ENCODE assay signal across 8 mouse cellular contexts in genomic region chr17:55959946-55960740, GRCm38 (mm10). TPM values are rescaled to one million over a fixed set of nuclear protein-coding genes. Genes with fewer than 3 reads are reported as not detected.
DNase-seq lines count a peak whose midpoint lies in the region; ATAC-seq and TF ChIP-seq lines count a peak whose summit lies in the region.

No protein-coding gene starts in this region.

- no peaks in the 10 kb centered on the region for H3K9me3 ChIP-seq in lung, embryonic 16.5 days (ENCODE audit: control insufficient read depth, low read length)
- no peaks in the 10 kb centered on the region for H3K9me3 ChIP-seq in embryonic facial prominence, embryonic 15.5 days (replicated peaks)
- H3K9me3 ChIP-seq in hindbrain, postnatal 0 days (ENCODE audit: low read length) = no peaks in the 10 kb centered on the region
- no peaks in the 10 kb centered on the region for H3K9me3 ChIP-seq in neural tube, embryonic 12.5 days

- H3K27ac ChIP-seq in lung, embryonic 16.5 days (ENCODE audit: low read length) = peak overlapping the region; percentile 99; the same call in 1 of the 2 replicates
- peak overlapping the region; percentile 99 for H3K27ac ChIP-seq in embryonic facial prominence, embryonic 15.5 days (replicated peaks)
- peak overlapping the region; percentile 93; the same call in 1 of the 2 replicates for H3K27ac ChIP-seq in hindbrain, postnatal 0 days
- H3K27ac ChIP-seq in neural tube, embryonic 12.5 days = no peak overlapping the region

- peak overlapping the region; percentile 64 for H3K4me2 ChIP-seq in lung, embryonic 16.5 days (ENCODE audit: low read depth, low read length)
- peak overlapping the region; percentile 63 for H3K4me2 ChIP-seq in embryonic facial prominence, embryonic 15.5 days (replicated peaks)
- peak overlapping the region; percentile 63 for H3K4me2 ChIP-seq in hindbrain, postnatal 0 days (ENCODE audit: low read depth, low read length)
- H3K4me2 ChIP-seq in neural tube, embryonic 12.5 days (replicated peaks) = peak overlapping the region; percentile 73

- 67% methylated on average over 10 of the region's 10 CpGs for WGBS in lung, embryonic 16.5 days
- 72% methylated on average over 10 of the region's 10 CpGs for WGBS in embryonic facial prominence, embryonic 15.5 days
- WGBS in hindbrain, postnatal 0 days = 71% methylated on average over 10 of the region's 10 CpGs
- 81% methylated on average over 10 of the region's 10 CpGs for WGBS in neural tube, embryonic 12.5 days

- H3K9ac ChIP-seq in lung, embryonic 16.5 days (ENCODE audit: low read length) = peak overlapping the region; percentile 76
- H3K9ac ChIP-seq in embryonic facial prominence, embryonic 15.5 days = 0 out of 2 replicates have a peak overlapping the region, but pooled peaks have one; percentile 37
- peak overlapping the region; percentile 40; the same call in 1 of the 2 replicates for H3K9ac ChIP-seq in hindbrain, postnatal 0 days (replicated peaks; ENCODE audit: low read length)
- no peak overlapping the region for H3K9ac ChIP-seq in neural tube, embryonic 12.5 days

- H3K27me3 ChIP-seq in lung, embryonic 16.5 days (ENCODE audit: control insufficient read depth, insufficient read depth, low read depth, low read length) = peaks cover 4% of the 10 kb centered on the region; the same call in 1 of the 2 replicates
- peaks cover 2% of the 10 kb centered on the region for H3K27me3 ChIP-seq in embryonic facial prominence, embryonic 15.5 days
- H3K27me3 ChIP-seq in hindbrain, postnatal 0 days (ENCODE audit: insufficient read depth, low read length) = no peaks in the 10 kb centered on the region
- peaks cover 2% of the 10 kb centered on the region; the same call in 1 of the 2 replicates for H3K27me3 ChIP-seq in neural tube, embryonic 12.5 days (replicated peaks)

- peaks cover 15% of the 10 kb centered on the region for H3K4me1 ChIP-seq in lung, embryonic 16.5 days (replicated peaks; ENCODE audit: control insufficient read depth, insufficient read depth, low read length)
- H3K4me1 ChIP-seq in embryonic facial prominence, embryonic 15.5 days = peaks cover 39% of the 10 kb centered on the region
- peaks cover 9% of the 10 kb centered on the region; the same call in 1 of the 2 replicates for H3K4me1 ChIP-seq in hindbrain, postnatal 0 days (ENCODE audit: insufficient read depth, low read length)
- H3K4me1 ChIP-seq in neural tube, embryonic 12.5 days = peaks cover 31% of the 10 kb centered on the region

- no peak for ATAC-seq in lung, embryonic 16.5 days (ENCODE audit: low read depth)
- no peak for ATAC-seq in embryonic facial prominence, embryonic 15.5 days (ENCODE audit: insufficient number of reproducible peaks, low FRiP score, low TSS enrichment, low read depth)
- ATAC-seq in hindbrain, postnatal 0 days = no peak
- 0 out of 2 replicates have a peak, but pooled peaks have one; percentile 5 for ATAC-seq in neural tube, embryonic 12.5 days (ENCODE audit: low FRiP score, low read depth)

- H3K4me3 ChIP-seq in lung, embryonic 16.5 days (ENCODE audit: low read length) = peak overlapping the region; percentile 69
- H3K4me3 ChIP-seq in embryonic facial prominence, embryonic 15.5 days (replicated peaks) = peak overlapping the region; percentile 66
- peak overlapping the region; percentile 47 for H3K4me3 ChIP-seq in hindbrain, postnatal 0 days (ENCODE audit: low read length)
- H3K4me3 ChIP-seq in neural tube, embryonic 12.5 days = peak overlapping the region; percentile 52

- TF ChIP-seq CTCF in hindbrain, postnatal 0 days (IDR thresholded peaks at IDR 0.05; ENCODE audit: low read depth) = no peak

- peaks cover 12% of the 10 kb centered on the region for H3K36me3 ChIP-seq in lung, embryonic 16.5 days (ENCODE audit: control insufficient read depth, insufficient read depth, low read length)
- H3K36me3 ChIP-seq in embryonic facial prominence, embryonic 15.5 days = peaks cover 31% of the 10 kb centered on the region
- peaks cover 9% of the 10 kb centered on the region; the same call in 1 of the 2 replicates for H3K36me3 ChIP-seq in hindbrain, postnatal 0 days (ENCODE audit: insufficient read depth, low read length)
- peaks cover 38% of the 10 kb centered on the region for H3K36me3 ChIP-seq in neural tube, embryonic 12.5 days

- DNase-seq in lung, postnatal 25 days (ENCODE audit: low spot score) = no peak
- DNase-seq in hindbrain, postnatal 0 days (ENCODE audit: low spot score) = no peak
- no peak for DNase-seq in thymus, postnatal 4 days
- DNase-seq in T-cell, adult 2 months (ENCODE audit: low spot score) = no peak
- no peak for DNase-seq in adrenal gland, adult 8-10 months

RNA-seq across cellular contexts. Expression of gene Yju2, which starts 1.2 kb away (rescaled TPM):
- 25.5 and 27.3 TPM in 2 replicates for polyA plus RNA-seq in lung, embryonic 16.5 days (2015; fragmentation: Nextera tagmentation; extraction: Ambion mirVana)
- 22.8 and 26.0 TPM in 2 replicates for polyA plus RNA-seq in embryonic facial prominence, embryonic 15.5 days (2015; fragmentation: Nextera tagmentation; extraction: Ambion mirVana)
- 6.8 and 18.3 TPM in 2 replicates for total RNA-seq in hindbrain, postnatal 0 days (2014; rRNA removed)
- 16.7 and 19.4 TPM in 2 replicates for polyA plus RNA-seq in hindbrain, postnatal 0 days (2015; fragmentation: Nextera tagmentation; extraction: Ambion mirVana)
- 24.2 and 27.1 TPM in 2 replicates for polyA plus RNA-seq in neural tube, embryonic 12.5 days (2016; fragmentation: Nextera tagmentation; extraction: Ambion mirVana)
- total RNA-seq in adrenal gland, adult 8-10 months (2022) = 10 to 100 TPM; 18.6 to 21.4 (median 20.3) TPM

RNA-seq across cellular contexts. Expression of gene Ebi3, which starts 7.7 kb away (rescaled TPM):
- 2.0 and 2.8 TPM in 2 replicates for polyA plus RNA-seq in lung, embryonic 16.5 days (2015; fragmentation: Nextera tagmentation; extraction: Ambion mirVana)
- 3.3 and 3.7 TPM in 2 replicates for polyA plus RNA-seq in embryonic facial prominence, embryonic 15.5 days (2015; fragmentation: Nextera tagmentation; extraction: Ambion mirVana)
- 0.61 and 3.8 TPM in 2 replicates for total RNA-seq in hindbrain, postnatal 0 days (2014; rRNA removed)
- polyA plus RNA-seq in hindbrain, postnatal 0 days (2015; fragmentation: Nextera tagmentation; extraction: Ambion mirVana) = 5.2 and 7.3 TPM in 2 replicates
- polyA plus RNA-seq in neural tube, embryonic 12.5 days (2016; fragmentation: Nextera tagmentation; extraction: Ambion mirVana) = 2.3 and 2.8 TPM in 2 replicates
- total RNA-seq in adrenal gland, adult 8-10 months (2022) = 1 to 10 TPM in 3 of 4 experiments, under 1 TPM in 1; 0.49 to 2.0 (median 1.5) TPM

RNA-seq across cellular contexts. Expression of gene Shd, which starts 10.1 kb away (rescaled TPM):
- 6.8 and 7.3 TPM in 2 replicates for polyA plus RNA-seq in lung, embryonic 16.5 days (2015; fragmentation: Nextera tagmentation; extraction: Ambion mirVana)
- 20.4 and 22.2 TPM in 2 replicates for polyA plus RNA-seq in embryonic facial prominence, embryonic 15.5 days (2015; fragmentation: Nextera tagmentation; extraction: Ambion mirVana)
- 233 and 250 TPM in 2 replicates for total RNA-seq in hindbrain, postnatal 0 days (2014; rRNA removed)
- 150 and 152 TPM in 2 replicates for polyA plus RNA-seq in hindbrain, postnatal 0 days (2015; fragmentation: Nextera tagmentation; extraction: Ambion mirVana)
- 136 and 143 TPM in 2 replicates for polyA plus RNA-seq in neural tube, embryonic 12.5 days (2016; fragmentation: Nextera tagmentation; extraction: Ambion mirVana)
- 1 to 10 TPM; 1.7 to 4.8 (median 3.0) TPM for total RNA-seq in adrenal gland, adult 8-10 months (2022)

RNA-seq across cellular contexts. Expression of gene Zfp119b, which starts 10.8 kb away (rescaled TPM):
- polyA plus RNA-seq in lung, embryonic 16.5 days (2015; fragmentation: Nextera tagmentation; extraction: Ambion mirVana) = 6.1 and 8.3 TPM in 2 replicates
- 6.8 and 7.4 TPM in 2 replicates for polyA plus RNA-seq in embryonic facial prominence, embryonic 15.5 days (2015; fragmentation: Nextera tagmentation; extraction: Ambion mirVana)
- total RNA-seq in hindbrain, postnatal 0 days (2014; rRNA removed) = 1.8 and 4.3 TPM in 2 replicates
- 5.6 and 6.8 TPM in 2 replicates for polyA plus RNA-seq in hindbrain, postnatal 0 days (2015; fragmentation: Nextera tagmentation; extraction: Ambion mirVana)
- 6.0 and 6.1 TPM in 2 replicates for polyA plus RNA-seq in neural tube, embryonic 12.5 days (2016; fragmentation: Nextera tagmentation; extraction: Ambion mirVana)
- 1 to 10 TPM; 2.9 to 7.1 (median 4.9) TPM for total RNA-seq in adrenal gland, adult 8-10 months (2022)

RNA-seq across cellular contexts. Expression of gene Fsd1, which starts 26.2 kb away (rescaled TPM):
- 4.5 and 6.8 TPM in 2 replicates for polyA plus RNA-seq in lung, embryonic 16.5 days (2015; fragmentation: Nextera tagmentation; extraction: Ambion mirVana)
- polyA plus RNA-seq in embryonic facial prominence, embryonic 15.5 days (2015; fragmentation: Nextera tagmentation; extraction: Ambion mirVana) = 12.5 and 16.8 TPM in 2 replicates
- 136 and 140 TPM in 2 replicates for total RNA-seq in hindbrain, postnatal 0 days (2014; rRNA removed)
- 178 and 193 TPM in 2 replicates for polyA plus RNA-seq in hindbrain, postnatal 0 days (2015; fragmentation: Nextera tagmentation; extraction: Ambion mirVana)
- 114 and 123 TPM in 2 replicates for polyA plus RNA-seq in neural tube, embryonic 12.5 days (2016; fragmentation: Nextera tagmentation; extraction: Ambion mirVana)
- total RNA-seq in adrenal gland, adult 8-10 months (2022) = 1 to 10 TPM in 3 of 4 experiments, under 1 TPM in 1; 0.87 to 3.4 (median 2.9) TPM
